Mouse (Mus musculus) spleen, postnatal 4 days (tissue): ENCODE measurements around the gene Cenpx.

ENCODE experiments used
- DNase-seq, 2 experiments: peaks; one replicate each; pipeline ENCODE4 v3.0.0; 2022; ENCODE audit warnings: low spot score in 2 of 2

Gene Cenpx

DNA sequence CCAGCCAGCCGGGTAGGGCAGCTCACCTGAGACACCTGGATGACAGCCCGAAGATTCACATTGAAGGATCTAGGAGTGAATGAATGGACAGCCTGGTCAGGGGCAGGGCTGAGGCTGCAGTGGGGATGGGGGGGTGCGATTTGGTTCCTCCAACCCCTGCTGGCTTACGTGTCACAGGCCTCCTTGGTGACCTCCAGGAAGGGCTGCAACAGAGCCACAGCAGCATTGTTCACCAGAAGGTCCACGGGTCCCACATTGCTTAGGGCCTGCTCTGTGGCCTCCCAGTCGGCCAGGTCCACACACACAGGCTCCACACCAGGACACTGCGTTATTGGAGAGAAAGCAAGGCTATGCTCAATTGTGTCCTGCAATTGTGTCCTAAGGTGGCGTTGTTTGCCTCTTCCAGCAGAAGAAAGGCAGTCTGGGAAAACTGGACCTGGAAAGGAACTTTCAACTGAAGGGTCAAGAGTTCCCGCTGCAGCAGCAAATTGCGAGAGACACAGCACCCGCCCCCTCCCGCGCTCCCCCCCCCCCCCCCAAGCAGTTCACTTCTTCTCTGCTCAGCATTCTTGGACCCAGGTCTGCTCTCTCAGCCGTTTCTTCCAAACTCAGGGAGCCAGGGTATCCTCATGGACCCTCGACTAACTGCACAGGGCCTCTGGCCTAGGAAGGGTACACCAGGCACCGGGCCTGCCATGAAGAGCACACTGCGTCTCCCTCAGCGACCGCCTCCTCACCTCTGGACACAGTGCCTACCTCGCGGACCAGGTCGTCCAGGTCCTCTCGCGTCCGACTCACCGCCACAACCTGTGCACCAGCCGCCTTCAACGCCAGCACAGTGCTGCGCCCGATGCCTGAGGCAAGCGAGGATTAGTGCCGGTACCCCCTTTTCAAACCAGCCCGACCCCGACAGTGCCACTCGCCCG, 13.0 kb upstream of the Cenpx start:
- no peak for DNase-seq

DNA sequence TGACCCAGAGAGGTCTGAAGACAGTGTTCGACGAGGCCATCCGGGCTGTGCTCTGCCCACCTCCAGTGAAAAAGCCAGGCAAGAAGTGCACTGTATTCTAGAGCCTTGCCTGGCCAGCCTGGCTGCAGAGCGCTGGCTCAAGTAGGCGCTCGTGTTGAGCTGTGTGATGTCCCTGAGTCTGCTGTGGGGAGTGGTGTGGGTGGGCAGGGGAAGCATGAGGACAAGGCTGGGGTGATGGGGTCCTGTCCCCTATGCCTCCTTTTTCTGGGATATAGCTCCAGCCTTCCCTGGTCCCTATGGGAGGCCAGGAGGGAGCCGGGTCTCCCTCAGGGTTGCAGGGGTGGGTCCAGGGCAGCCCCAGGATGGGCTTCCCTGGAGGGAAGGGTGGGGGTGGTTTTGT, 10.0 kb upstream of the Cenpx start:
- peak in 1 of 2 experiments; percentile 56 for DNase-seq

- peak in 1 of 2 experiments; percentile 63 for DNase-seq
Measured at GRCm38 (mm10) chr11:120722761-120723382, 9.3 kb upstream of the Cenpx start.

- no peak for DNase-seq
Measured at GRCm38 (mm10) chr11:120722067-120722630, 8.6 kb upstream of the Cenpx start.

DNA sequence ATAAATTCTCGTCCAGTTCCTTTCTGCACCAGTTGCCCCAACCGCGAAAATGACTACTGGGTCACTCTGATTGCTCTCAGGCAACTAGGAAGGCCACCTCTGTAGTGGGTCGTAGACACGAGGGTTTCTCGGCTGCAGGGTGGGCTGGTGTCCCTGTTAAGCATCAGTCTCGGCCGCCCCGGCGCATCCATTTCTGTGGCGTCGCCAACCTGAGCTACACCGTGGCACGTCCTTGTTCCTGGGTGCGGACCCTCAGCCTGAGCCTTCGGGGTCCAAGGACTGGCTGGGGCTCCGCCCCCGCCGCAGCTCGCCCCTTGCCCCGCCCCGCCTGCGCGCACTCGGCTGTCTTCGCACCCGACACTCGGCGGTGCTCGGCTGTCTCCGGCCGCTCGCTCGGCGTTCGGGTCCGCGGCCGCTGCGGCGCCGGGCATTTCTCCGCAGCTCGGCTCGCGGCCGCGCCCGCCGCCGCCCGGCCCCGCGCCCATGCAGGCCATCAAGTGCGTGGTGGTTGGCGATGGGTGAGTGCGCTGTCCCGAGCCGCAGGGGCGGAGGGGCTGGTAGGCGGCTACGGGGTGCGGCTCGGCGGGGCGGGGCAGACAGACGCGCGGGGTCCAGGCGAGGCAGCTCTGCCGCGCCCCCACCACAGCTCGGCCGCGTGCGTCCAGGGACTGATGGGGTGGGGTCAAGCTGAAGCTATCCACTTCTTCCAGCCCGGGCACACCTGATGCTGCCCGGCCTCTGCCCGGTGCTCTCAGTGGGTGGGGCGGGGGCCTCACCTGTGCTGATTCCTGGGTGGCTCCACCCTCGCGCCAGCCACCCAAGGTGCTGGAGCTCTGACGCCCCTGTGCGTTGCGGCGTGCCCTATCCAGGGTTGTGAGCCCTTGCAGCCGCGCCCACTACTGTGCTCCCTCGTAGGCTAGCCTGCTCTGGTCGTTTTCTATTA, 7.9 kb upstream of the Cenpx start, which contains the start of gene Rac3:
Gene Rac3 (plus strand): TSS at position 347 of the 943 bp plus-strand sequence.
- DNase-seq = peak in 1 of 2 experiments; percentile 70

DNA sequence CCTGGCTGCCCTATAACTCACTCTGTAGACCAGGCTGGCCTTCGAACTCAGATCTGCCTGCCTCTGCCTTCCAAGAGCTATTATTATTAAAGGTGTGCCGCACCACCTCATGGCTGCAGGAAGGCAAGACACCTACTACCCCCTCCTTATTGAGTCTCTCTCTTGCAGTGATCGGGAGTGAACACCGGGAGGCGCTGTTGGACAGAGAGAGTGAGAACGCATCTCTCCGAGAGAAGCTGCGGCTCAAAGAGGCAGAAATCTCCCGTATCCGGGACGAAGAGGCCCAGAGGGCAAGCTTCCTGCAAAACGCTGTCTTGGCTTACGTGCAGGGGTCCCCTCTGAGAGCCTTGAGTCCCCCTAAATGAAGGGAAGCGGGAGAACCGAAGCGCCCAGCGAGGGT, 6.9 kb upstream of the Cenpx start:
- DNase-seq = peak; percentile 89 to 98

DNA sequence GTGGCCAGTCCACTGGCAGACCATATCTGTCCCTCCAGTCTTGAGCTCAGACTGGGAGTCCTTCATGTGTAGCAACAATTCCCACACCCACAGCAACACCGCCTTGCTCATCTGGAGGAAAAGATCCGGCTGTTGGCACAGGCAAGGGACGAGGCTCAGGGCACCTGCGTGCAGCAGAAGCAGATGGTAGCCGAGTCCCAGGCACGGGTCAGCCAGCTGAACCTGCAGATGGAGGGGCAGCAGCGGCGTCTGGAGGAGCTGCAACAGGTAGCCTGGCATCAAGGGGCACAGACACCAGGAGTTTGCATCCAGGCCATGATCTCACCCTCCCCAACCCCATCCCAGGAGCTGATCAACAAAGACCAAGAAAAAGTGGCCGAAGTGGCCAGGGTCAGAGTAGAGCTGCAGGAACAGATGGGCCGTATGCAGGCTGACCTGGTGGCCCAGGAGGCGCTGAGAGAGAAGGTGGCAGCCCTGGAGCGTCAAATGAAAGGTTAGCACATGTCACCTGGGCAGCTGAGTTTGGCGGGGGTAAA, 6.4 kb upstream of the Cenpx start:
- DNase-seq = no peak

GRCm38 (mm10) chr11:120719242-120719641, 5.7 kb upstream of the Cenpx start:
- DNase-seq = no peak

- no peak for DNase-seq
Measured at GRCm38 (mm10) chr11:120715131-120715530, 1.6 kb upstream of the Cenpx start.

GRCm38 (mm10) chr11:120714546-120714945, 1.0 kb upstream of the Cenpx start:
- no peak for DNase-seq

GRCm38 (mm10) chr11:120712771-120713568, 568 bp downstream of the Cenpx start:
- peak; percentile 58 to 86 for DNase-seq

DNA sequence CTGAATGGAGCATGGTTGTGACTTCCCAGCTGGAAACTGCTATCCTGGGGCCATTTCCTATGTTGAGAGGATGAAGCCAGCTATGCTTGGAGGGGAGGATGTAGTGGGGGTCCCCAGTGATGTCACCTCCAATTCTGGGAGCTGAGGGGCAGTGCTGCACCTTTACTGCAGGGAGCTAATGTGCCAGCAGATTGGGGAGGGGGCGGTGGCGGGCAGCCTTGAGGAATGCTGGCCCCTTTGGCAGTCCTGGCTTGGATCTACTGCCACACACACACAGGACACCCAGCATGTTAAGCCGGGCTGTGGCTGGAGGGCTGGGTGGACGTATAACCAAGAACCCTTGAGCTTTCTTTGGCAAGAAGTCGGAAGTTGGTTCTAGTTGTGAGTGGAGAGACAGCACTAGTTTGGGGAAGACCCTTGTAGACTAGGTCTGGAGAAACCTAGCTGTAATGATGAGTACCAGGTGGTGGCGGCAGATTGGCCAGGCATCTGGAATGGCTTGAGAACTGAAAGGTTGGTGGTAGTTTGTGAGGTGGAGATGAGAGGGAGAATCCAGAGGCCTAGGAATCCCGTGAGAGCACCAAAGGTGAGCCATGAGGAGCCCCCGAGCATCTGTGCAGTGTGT, 1.4 kb downstream of the Cenpx start:
- DNase-seq = no peak

DNA sequence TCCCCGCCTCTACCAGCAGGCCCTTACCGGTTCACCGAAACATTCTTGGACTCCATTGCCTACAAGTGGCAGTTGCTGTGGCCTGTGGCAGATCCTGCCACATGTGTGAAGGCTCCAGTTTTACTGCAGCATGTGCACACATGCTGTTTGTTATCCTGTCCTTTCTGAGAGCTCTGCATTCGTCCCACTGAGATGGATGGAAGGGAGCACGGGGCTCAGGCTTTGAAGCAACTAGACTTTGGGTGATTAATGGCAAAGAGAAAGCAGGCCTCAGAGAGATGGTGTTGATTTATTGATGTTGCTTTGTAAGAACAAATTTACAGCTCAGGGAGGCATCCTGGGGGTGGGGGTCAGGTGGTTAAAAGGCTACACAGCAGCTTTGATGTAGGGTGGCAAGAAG, 2.9 kb downstream of the Cenpx start:
- DNase-seq = no peak

DNA sequence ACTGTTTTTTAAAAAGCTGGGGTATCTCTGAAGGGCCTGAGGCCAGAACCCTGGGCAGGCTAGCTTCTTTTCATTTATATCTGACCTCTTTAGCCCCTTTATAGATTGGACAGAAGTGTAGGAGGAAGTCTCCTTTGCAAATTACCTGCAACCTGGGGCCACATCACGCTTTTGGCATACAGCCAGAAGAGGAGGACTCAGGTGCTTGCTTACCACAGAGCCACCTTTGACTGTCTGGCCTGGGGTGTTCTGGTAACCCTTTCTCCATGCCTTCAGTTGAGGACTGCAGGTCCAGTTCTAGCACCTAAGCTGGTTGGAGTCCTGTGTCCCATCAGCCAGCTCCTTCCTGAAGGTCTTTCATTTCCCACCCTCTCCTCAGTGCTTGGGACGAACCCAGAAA, 4.0 kb downstream of the Cenpx start:
- no peak for DNase-seq

DNA sequence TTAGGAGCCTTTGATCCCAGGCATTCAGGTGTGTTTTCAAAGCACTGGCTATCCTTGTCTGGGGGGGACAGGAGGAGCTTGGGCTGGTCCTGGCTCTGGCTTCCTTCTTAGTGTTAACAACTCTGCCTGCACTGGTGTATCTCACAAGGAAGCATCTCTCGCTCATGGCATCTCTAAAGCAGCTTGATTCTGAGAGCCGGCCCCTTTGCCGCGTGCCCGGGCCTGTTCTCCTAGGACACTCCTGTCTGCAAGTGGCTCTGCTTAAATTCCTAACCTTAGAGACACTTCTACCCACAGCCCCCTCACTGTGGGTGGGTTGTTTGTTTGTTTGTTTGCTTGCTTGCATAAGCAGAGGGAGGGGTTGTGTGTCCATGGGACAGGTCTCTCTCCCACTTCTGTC, 5.6 kb downstream of the Cenpx start:
- no peak for DNase-seq

DNA sequence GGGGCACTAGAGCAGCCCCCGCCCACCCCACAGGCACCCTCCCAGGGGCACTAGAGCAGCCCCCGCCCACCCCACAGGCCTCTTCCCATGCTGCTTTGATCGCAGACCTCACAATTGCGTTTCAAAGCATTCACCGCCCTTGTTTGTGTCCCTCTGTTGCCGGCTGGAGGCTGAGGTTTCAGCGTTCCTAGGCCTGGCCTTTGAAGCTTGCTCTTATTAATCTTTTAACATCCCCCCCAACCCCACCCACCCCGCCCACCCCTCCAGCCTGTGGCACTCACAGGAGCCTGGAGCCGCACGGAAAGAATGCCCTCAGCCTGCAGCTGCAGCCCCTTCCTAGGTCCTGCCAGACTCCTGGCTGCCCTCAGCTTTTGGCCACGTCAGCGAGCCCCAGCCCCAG, 6.3 kb downstream of the Cenpx start:
- no peak for DNase-seq

- DNase-seq = no peak
Measured at GRCm38 (mm10) chr11:120706120-120706519, 7.4 kb downstream of the Cenpx start.

DNA sequence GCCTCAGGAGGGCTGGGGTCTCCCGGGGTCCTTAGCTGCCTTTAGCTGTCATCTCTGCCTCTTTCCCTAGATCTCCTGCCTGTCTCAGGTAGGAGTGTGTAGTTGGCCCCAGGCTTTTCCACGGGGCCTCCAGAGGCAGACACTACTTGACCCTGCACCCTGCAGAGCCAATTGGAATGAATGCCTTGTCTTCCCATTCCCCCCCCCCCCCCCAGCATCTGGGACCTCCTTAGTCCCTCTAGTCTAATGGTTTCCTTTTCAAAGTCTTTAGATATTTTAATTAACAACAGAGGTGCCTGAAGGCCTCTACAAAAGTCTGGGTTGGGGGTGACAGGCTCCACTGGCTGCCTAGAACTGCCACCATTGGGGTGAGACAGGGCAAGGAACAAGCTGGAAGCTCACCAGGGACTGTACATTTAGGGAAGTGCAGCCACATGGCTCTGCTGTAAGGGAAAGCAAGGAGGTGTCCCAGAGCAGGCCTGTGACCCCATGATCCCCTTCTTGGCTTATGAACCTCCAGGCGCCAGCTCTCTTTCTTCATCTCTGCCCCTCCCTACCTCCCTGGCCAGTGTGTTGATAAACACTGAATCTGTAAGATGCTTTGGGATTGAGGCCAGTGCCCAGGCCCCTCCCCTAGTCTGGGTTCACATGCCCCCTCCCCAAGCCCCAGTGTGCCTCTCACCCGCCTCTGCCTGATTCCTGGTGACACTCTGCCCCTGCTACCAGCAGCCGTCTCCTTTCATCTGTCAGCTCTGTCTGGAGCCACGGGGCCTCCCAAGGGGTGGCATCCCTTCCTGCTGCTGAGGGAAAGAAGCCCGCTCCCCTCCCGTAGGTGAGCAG, 8.8 kb downstream of the Cenpx start:
- DNase-seq = no peak
